Mouse (Mus musculus) CH12.LX (cell line): ENCODE measurements around the gene Smim22. TPM values are rescaled to one million over a fixed set of nuclear protein-coding genes. Genes with fewer than 3 reads are reported as not detected.

Source experiments
- DNase-seq: peaks from one replicate; pipeline ENCODE4 v3.0.0-alpha.2; 2013; ENCODE audit errors: extremely low read depth
- H3K27ac ChIP-seq: 2 replicates; pipeline ENCODE4 v1.5.1; 2012; ENCODE audit warnings: low read depth, mild to moderate bottlenecking, control low read depth, moderate library complexity; ENCODE audit not compliant: insufficient read depth
- H3K27me3 ChIP-seq: replicated peaks from 2 replicates; pipeline ENCODE3; 2012; ENCODE audit warnings: inconsistent platforms
- H3K36me3 ChIP-seq, 2 experiments: replicated peaks in 1 of 2; 2 replicates each; pipeline versions ENCODE3 to v1.6.1; 2012; ENCODE audit warnings: inconsistent platforms in 1 of 2, low read length in 1 of 2, mild to moderate bottlenecking in 1 of 2, mixed read lengths in 1 of 2, moderate library complexity in 1 of 2; ENCODE audit not compliant: control insufficient read depth in 1 of 2, insufficient read depth in 1 of 2
- H3K4me1 ChIP-seq, 2 experiments: 2 replicates each; pipeline ENCODE4 v1.6.1; 2012; ENCODE audit warnings: inconsistent platforms in 1 of 2, moderate library complexity in 1 of 2; ENCODE audit not compliant: insufficient read depth in 2 of 2, control insufficient read depth in 1 of 2
- H3K4me2 ChIP-seq: 2 replicates; pipeline ENCODE4 v1.6.1; 2012; ENCODE audit warnings: low read depth, mild to moderate bottlenecking, control low read depth; ENCODE audit not compliant: poor library complexity, insufficient read depth, severe bottlenecking
- H3K4me3 ChIP-seq, 3 experiments: fragments of 150-350 bp in 1 of 3; sonication (generic) in 1 of 3; replicated peaks in 1 of 3; 2 replicates each; pipeline versions ENCODE3 to v1.5.1; 2011 to 2012; ENCODE audit warnings: low read depth in 2 of 3, low read length in 2 of 3, mild to moderate bottlenecking in 2 of 3, moderate library complexity in 2 of 3, control low read depth in 1 of 3, improper control_type of control experiment in 1 of 3, inconsistent platforms in 1 of 3, mixed read lengths in 1 of 3; ENCODE audit not compliant: poor library complexity in 1 of 3
- H3K79me2 ChIP-seq: replicated peaks from 2 replicates; pipeline ENCODE4 v1.6.1; 2012; ENCODE audit warnings: mild to moderate bottlenecking, moderate library complexity; ENCODE audit not compliant: control insufficient read depth, poor library complexity, insufficient read depth, severe bottlenecking; ENCODE audit errors: extremely low read depth
- H3K9ac ChIP-seq: 2 replicates; pipeline ENCODE4 v1.6.1; 2012; ENCODE audit warnings: low read depth, mild to moderate bottlenecking, control low read depth, moderate library complexity; ENCODE audit not compliant: insufficient read depth
- H3K9me3 ChIP-seq: replicated peaks from 2 replicates; pipeline ENCODE3; 2012; ENCODE audit warnings: low read length, inconsistent platforms, mixed read lengths
- CHD2 ChIP-seq: IDR thresholded peaks from 2 replicates; pipeline ENCODE4 v1.6.1; 2011; ENCODE audit warnings: low read length, improper control_type of control experiment
- ELF1 ChIP-seq: IDR thresholded peaks from 2 replicates; pipeline ENCODE4 v1.6.1; 2014; ENCODE audit warnings: low read depth, mild to moderate bottlenecking, inconsistent platforms, low read length, improper control_type of control experiment
- IRF4 ChIP-seq: IDR thresholded peaks from 2 replicates; pipeline ENCODE4 v1.6.1; 2014; ENCODE audit warnings: low read depth, mild to moderate bottlenecking, inconsistent platforms, low read length, improper control_type of control experiment
- JUN ChIP-seq: IDR thresholded peaks from 2 replicates; pipeline ENCODE4 v1.6.1; 2011; ENCODE audit warnings: low read depth, mild to moderate bottlenecking, low read length, improper control_type of control experiment, moderate library complexity; ENCODE audit not compliant: insufficient read depth
- MAX ChIP-seq: IDR thresholded peaks from 2 replicates; pipeline ENCODE4 v1.6.1; 2011; ENCODE audit warnings: low read length, improper control_type of control experiment
- MAZ ChIP-seq: IDR thresholded peaks from 2 replicates; pipeline ENCODE4 v1.6.1; 2012; ENCODE audit warnings: low read depth, mild to moderate bottlenecking, inconsistent platforms, low read length, improper control_type of control experiment, moderate library complexity
- MEF2A ChIP-seq: IDR thresholded peaks from 2 replicates; pipeline ENCODE4 v1.6.1; 2014; ENCODE audit warnings: low read depth, mild to moderate bottlenecking, inconsistent platforms, low read length, improper control_type of control experiment, borderline replicate concordance
- MXI1 ChIP-seq: IDR thresholded peaks from 2 replicates; pipeline ENCODE4 v1.6.1; 2011; ENCODE audit warnings: mild to moderate bottlenecking, low read depth, low read length, improper control_type of control experiment
- NELFE ChIP-seq: IDR thresholded peaks from 2 replicates; pipeline ENCODE4 v1.6.1; 2011; ENCODE audit warnings: low read depth, low read length, improper control_type of control experiment
- RAD21 ChIP-seq: IDR thresholded peaks from 2 replicates; pipeline ENCODE4 v1.6.1; 2011; ENCODE audit warnings: low read depth, mild to moderate bottlenecking, low read length, improper control_type of control experiment, moderate library complexity
- RCOR1 ChIP-seq: conservative IDR thresholded peaks from 2 replicates; pipeline ENCODE4 v1.6.1; 2012; ENCODE audit warnings: low read depth, mild to moderate bottlenecking, inconsistent platforms, low read length, improper control_type of control experiment
- SIN3A ChIP-seq: IDR thresholded peaks from 2 replicates; pipeline ENCODE4 v1.6.1; 2012; ENCODE audit warnings: low read length, improper control_type of control experiment, inconsistent platforms
- SMC3 ChIP-seq: IDR thresholded peaks from 2 replicates; pipeline ENCODE4 v1.6.1; 2011; ENCODE audit warnings: low read depth, low read length, improper control_type of control experiment
- UBTF ChIP-seq: IDR thresholded peaks from 2 replicates; pipeline ENCODE4 v1.6.1; 2012; ENCODE audit warnings: low read depth, mild to moderate bottlenecking, inconsistent platforms, low read length, improper control_type of control experiment, moderate library complexity
- USF1 ChIP-seq: IDR thresholded peaks from 2 replicates; pipeline ENCODE4 v1.6.1; 2014; ENCODE audit warnings: low read depth, mild to moderate bottlenecking, inconsistent platforms, low read length, improper control_type of control experiment
- USF2 ChIP-seq: conservative IDR thresholded peaks from 2 replicates; pipeline ENCODE4 v1.6.1; 2011; ENCODE audit warnings: low read depth, low read length, improper control_type of control experiment
- ZMIZ1 ChIP-seq: IDR thresholded peaks from 2 replicates; pipeline ENCODE4 v1.6.1; 2012; ENCODE audit warnings: low read depth, mild to moderate bottlenecking, inconsistent platforms, low read length, improper control_type of control experiment
- ZNF384 ChIP-seq: IDR thresholded peaks from 2 replicates; pipeline ENCODE4 v1.6.1; 2012; ENCODE audit warnings: low read depth, low read length, improper control_type of control experiment, inconsistent platforms
- dilution Hi-C: fragments of 300-500 bp; cut with MboI; formaldehyde crosslinking; loops from 2 replicates; pipeline ENCODE4 v1.14.3; 2020; ENCODE audit warnings: low sequenced_read_pairs; ENCODE audit not compliant: extremely low pct_unique_long_range_greater_than_20kb, extremely low pct_ligation_motif_present
- in situ Hi-C: fragments of 300-500 bp; cut with MboI; formaldehyde crosslinking; loops from 3 replicates; pipeline ENCODE4 v1.14.3; 2019; ENCODE audit warnings: low sequenced_read_pairs, low pct_ligation_motif_present, low pct_unique_long_range_greater_than_20kb, mixed read lengths
- polyA plus RNA-seq: library from polyadenylated mRNA; unstranded; fragments of >175 nt; gene quantifications from 2 replicates; pipeline ENCODE4 v1.2.1, GENCODE M21; 2012; ENCODE audit warnings: low read depth; ENCODE audit not compliant: insufficient read length
- total RNA-seq, 2 experiments: library from RNA; depleted of rRNA; stranded (reverse); fragments of 300-350 nt in 1 of 2; fragments of >200 nt in 1 of 2; gene quantifications; 2 replicates each; pipeline ENCODE4 v1.2.3; 2012 to 2014

The Smim22 gene
- total and polyA plus RNA-seq, 3 experiments, result not detected

GRCm38 (mm10) chr16:5008076-5008475, 988 bp downstream of the Smim22 start:
- peaks cover 14 to 42% of the 10 kb centered on the region in 2 experiments for H3K36me3 ChIP-seq
- in situ Hi-C loops (loop anchor here (5.0 kb wide), 1 partner anchor 41 kb away; no protein-coding TSS in a partner anchor), dilution Hi-C loops (no loop called here)
- no peak for DNase-seq
- no peak overlapping the region for H3K27ac ChIP-seq
- peaks cover 19 to 27% of the 10 kb centered on the region in 2 experiments for H3K4me1 ChIP-seq
- TF ChIP-seq SIN3A, result no peak
- no peak for TF ChIP-seq MEF2A
- TF ChIP-seq ZMIZ1, result no peak
- no peak for TF ChIP-seq RCOR1
- TF ChIP-seq JUN, result no peak
- TF ChIP-seq MXI1, result no peak
- no peak for TF ChIP-seq ELF1
- TF ChIP-seq IRF4, result no peak
- no peak for TF ChIP-seq NELFE
- TF ChIP-seq MAZ, result no peak
- TF ChIP-seq USF2, result no peak
- no peak for TF ChIP-seq MAX
- TF ChIP-seq CHD2, result no peak
- H3K9ac ChIP-seq, result no peak overlapping the region
- no peaks in the 10 kb centered on the region for H3K27me3 ChIP-seq
- H3K9me3 ChIP-seq, result no peaks in the 10 kb centered on the region
- no peaks in the 10 kb centered on the region for H3K79me2 ChIP-seq
- no peak overlapping the region for H3K4me2 ChIP-seq
- no peak overlapping the region for H3K4me3 ChIP-seq

GRCm38 (mm10) chr16:5010371-5010935, 3.4 kb downstream of the Smim22 start:
- TF ChIP-seq UBTF, result no peak
- no peak for TF ChIP-seq IRF4
- TF ChIP-seq RAD21, result no peak
- no peak for TF ChIP-seq ZNF384
- no peak for TF ChIP-seq USF2
- TF ChIP-seq USF1, result no peak
- TF ChIP-seq SMC3, result no peak
- dilution Hi-C loops, result no loop called here
- no peak for DNase-seq
- no peaks in the 10 kb centered on the region for H3K27me3 ChIP-seq
- H3K9ac ChIP-seq, result no peak overlapping the region
- no peak overlapping the region; the same call in 1 of the 2 replicates for H3K27ac ChIP-seq
- H3K36me3 ChIP-seq, result peaks cover 25 to 56% of the 10 kb centered on the region in 2 experiments
- H3K4me1 ChIP-seq, result peaks cover 19 to 47% of the 10 kb centered on the region in 2 experiments
- no peaks in the 10 kb centered on the region for H3K9me3 ChIP-seq
- no peak overlapping the region for H3K4me3 ChIP-seq
- H3K4me2 ChIP-seq, result no peak overlapping the region
- H3K79me2 ChIP-seq, result no peaks in the 10 kb centered on the region
- in situ Hi-C loops, result no loop called here
